Mouse (Mus musculus) left cerebral cortex, adult 9 months (tissue): ENCODE data around the gene Col6a1.

ENCODE experiments used
- DNase-seq, 2 experiments: peaks; one replicate each; pipeline ENCODE4 v3.0.0; 2022; ENCODE audit warnings: low spot score in 2 of 2

Gene Col6a1

GRCm38 (mm10) chr10:76680758-76681650, 45.0 kb downstream of the Col6a1 start:
- DNase-seq = no peak

- DNase-seq = peak; percentile 25 to 70
These were observed 47.8 kb downstream of the Col6a1 start for GRCm38 (mm10) chr10:76678122-76678521.

GRCm38 (mm10) chr10:76675268-76675667, 50.7 kb downstream of the Col6a1 start:
- no peak for DNase-seq

- DNase-seq = no peak
These were observed 51.4 kb downstream of the Col6a1 start for GRCm38 (mm10) chr10:76674581-76674980.

- no peak for DNase-seq
These were observed 54.0 kb downstream of the Col6a1 start for GRCm38 (mm10) chr10:76671939-76672338.

GRCm38 (mm10) chr10:76668947-76669284, 57.1 kb downstream of the Col6a1 start:
- DNase-seq = peak; percentile 68 to 85

- no peak for DNase-seq
These were observed 57.6 kb downstream of the Col6a1 start for GRCm38 (mm10) chr10:76668261-76668946.

GRCm38 (mm10) chr10:76667197-76667805, 58.7 kb downstream of the Col6a1 start:
- DNase-seq = no peak

GRCm38 (mm10) chr10:76665551-76665950, 60.4 kb downstream of the Col6a1 start:
- DNase-seq = peak in 1 of 2 experiments; percentile 29

GRCm38 (mm10) chr10:76664156-76665115, 61.5 kb downstream of the Col6a1 start:
- no peak for DNase-seq
